Mouse (Mus musculus) heart, postnatal 25 days (tissue): ENCODE measurements at regions not wholly inside any gene's neighbourhood (a gene's known extent, or its start where the extent isn't known, plus 50 kb on each side); places are given as distances from the start of the nearest gene placed in this dataset.

ENCODE experiments used
- DNase-seq: peaks from one replicate; pipeline ENCODE4 v3.0.0; 2022; ENCODE audit warnings: low spot score
- intact Hi-C: fragments of 180-260 bp; cut with DNase I; formaldehyde crosslinking; loops from one replicate; pipeline ENCODE4 v1.15.1; 2025

DNA sequence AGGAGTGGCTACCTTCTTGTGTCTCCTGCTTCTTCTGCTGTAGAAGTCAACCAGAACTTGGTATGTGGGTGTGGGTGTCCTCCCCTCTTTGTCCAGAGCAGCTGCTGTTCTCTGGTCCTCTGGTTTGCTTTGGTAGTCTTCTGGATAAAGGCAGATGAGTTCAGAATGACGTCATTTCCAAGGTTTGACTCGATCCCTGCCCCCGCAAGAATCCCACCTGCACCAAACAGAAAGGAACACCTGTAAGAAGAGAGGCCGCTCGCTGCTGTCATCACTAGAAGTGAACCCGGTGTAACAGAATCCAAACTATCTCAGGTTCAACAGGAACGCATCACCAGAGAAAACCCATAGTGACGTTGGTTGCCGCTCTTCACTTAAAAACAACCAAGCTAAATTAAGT lies 205.0 kb downstream of the Bcl2l11 start:
- intact Hi-C loops: no loop called here
- DNase-seq: no peak

DNA sequence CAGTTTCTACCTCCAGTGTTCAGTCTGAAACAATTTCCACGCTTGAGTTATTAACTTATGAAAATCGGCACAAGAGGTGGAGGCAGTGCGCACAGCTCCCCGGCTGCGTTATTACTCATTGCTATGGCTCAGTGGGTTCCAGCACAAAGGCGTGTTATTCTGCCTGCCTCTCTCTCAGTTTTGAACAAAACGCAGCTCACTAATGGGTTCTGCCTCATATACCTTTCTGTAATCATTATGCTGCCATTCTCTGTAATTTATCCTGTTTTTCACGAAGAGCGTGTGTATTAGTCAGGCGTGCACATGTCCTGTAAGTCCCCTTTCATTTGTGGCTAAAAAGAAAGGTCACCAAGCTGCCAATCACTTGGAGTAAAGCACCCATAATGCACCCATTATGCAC lies 205.4 kb downstream of the Bcl2l11 start:
- no peak for DNase-seq
- intact Hi-C loops: no loop called here

DNA sequence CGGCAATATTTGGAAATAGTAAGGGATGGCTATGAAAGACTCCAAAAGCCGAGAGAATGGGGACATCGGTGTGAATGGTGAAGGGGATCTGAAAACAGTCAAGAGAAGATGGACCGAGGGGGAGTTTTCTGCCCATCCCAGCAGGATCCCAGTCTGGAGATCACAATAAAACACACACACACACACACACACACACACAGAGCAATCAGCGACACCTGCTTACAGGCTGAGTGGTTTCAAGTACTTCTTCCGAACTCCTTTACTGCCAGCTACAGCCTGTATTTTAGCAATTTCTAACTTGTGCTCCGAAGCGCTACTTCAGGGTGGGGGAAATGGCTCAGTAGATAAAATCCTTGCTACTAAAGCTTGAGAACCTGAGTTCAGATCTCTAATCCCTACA lies 205.8 kb downstream of the Bcl2l11 start:
- intact Hi-C loops: no loop called here
- no peak for DNase-seq

DNA sequence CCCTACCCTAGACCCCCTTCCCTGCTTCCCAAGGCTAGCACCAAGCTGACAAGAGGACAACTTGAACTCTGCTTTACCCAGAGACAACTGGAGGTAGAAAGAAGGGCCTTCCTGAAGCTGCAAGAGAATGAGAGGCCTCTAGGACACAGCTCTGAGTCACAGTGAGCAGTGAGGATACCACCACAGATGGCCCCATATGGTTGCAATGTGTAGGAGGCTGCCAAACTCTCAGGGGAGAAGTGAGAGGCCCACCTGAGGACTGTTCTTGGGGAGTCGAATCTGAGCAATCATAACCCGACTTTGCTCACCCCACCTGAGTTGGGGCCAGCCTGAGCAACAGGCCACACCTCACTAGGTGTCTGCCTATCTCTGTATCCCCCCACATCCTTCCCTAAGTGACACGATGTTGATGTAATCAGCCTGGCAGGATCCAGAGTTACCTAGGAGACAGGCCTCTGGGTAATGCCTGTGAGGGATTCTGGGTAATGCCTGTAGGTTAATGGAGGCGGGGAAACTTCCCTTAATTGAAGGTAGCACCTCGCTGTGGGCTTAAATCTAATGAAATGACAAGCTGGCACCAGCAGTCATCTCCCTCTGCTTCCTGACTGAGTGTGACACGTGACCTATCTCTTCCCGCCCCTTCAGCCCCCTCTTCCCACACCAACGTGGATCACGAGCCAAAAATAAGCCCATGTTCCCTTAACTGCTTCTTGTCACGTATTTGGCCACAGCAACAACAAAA lies 207.7 kb downstream of the Bcl2l11 start:
- DNase-seq: no peak
- intact Hi-C loops: no loop called here

DNA sequence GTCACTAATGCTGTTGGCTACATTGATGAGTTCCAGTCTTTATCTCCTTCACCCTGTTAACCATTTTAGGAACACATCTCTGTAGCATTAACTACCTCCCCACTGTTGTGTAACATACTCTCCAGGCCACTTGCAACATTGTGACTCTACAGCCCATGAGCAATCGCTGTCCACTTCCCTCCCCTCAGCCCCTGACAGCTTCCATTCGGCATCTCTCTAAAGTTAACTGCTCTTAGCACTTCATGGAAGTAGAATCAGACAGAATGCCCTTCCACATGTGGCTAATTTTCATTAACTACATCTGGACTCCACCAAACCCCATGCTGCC lies 208.3 kb downstream of the Bcl2l11 start:
- DNase-seq: no peak
- intact Hi-C loops: no loop called here

DNA sequence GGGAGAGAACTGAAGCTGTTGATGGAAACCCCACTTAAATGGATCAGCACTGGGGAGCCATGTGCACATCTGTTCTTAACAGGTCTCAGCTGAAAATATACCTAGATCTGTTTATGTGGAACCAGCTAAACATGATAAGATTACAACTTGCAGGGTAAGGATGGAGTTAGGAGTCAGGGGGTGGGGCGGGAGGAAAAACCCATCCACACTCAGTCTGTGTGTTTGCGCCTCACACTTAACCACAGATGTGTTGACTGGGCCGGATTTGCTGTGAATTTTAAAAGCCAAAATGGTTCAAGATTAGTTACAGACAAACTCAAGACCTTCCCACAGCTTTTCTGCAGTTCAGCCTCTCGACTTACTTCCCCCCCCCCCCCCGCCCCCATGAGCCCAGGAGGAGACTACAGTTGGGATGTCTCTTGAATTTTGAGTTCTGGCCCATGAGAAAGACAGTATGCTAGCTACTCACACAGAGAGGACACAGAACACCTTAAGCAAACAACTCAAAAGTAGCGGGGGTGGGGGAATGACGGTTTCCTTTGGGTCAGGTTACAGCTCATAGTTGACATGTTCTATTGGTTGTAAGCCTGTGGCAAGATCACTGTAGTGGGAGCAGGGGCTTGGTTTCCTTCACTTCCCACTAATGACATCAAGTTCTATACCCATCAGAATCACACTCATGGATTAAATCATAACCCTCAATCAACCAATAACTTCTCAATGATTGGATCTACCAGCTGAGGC lies 209.1 kb downstream of the Bcl2l11 start:
- DNase-seq: no peak
- intact Hi-C loops: no loop called here

DNA sequence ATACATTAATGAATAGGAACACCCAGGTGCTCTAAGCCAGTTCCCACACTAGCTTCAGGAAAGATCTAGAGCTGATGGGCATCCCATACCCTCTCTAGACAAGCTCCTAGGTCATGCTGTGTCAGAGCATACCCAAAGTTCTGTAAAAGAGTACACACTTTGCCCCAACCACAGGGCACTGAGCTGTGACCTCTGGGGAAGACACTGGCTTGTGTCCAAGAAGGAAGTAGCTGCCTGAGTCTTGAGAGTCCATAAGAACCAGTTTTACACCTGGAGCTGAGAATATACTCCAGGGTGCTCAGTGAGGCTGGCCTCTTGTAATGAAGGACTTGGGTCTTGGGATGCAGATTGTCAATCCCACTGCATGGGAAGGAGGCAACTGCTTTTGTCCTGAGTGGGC lies 211.4 kb downstream of the Bcl2l11 start:
- DNase-seq: no peak
- intact Hi-C loops: no loop called here

DNA sequence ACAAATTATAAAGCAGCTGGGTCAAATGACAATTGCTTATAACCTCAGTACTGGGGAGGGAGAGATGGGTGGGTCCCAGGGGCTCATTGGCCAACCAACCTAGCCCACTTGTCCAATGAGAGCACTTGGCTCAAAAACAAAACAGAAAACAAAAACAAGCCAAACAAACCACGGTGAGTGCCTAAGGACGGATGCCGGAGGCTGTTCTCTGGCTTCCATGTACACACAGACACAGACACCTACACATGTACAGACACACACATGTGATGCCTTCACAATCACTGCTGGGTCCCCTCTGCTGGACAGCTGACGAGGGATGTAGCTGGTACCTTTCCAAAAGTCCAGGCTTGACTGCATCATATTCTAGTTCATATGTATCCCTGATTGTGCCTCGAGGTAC lies 212.0 kb downstream of the Bcl2l11 start:
- DNase-seq: no peak
- intact Hi-C loops: no loop called here

DNA sequence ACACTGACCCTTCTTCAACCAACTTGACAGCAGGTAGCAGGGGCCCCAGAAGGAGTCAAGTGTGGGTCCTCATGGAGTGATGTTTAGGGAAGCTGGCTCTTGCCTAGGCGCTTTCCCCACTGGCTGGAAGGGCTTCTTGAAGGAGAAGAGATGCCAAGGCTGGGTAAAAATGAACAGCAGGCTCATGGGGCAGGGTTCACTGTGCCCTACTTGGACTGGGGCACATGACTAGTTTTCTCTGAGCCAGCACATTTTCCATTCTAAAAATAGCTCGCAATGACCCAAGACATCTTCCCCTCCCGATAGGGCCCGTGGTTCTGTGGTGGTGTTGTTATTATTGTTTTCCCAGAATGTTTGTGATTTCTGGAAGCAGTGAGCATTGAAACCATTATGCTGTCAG lies 212.6 kb downstream of the Bcl2l11 start:
- intact Hi-C loops: no loop called here
- DNase-seq: no peak

DNA sequence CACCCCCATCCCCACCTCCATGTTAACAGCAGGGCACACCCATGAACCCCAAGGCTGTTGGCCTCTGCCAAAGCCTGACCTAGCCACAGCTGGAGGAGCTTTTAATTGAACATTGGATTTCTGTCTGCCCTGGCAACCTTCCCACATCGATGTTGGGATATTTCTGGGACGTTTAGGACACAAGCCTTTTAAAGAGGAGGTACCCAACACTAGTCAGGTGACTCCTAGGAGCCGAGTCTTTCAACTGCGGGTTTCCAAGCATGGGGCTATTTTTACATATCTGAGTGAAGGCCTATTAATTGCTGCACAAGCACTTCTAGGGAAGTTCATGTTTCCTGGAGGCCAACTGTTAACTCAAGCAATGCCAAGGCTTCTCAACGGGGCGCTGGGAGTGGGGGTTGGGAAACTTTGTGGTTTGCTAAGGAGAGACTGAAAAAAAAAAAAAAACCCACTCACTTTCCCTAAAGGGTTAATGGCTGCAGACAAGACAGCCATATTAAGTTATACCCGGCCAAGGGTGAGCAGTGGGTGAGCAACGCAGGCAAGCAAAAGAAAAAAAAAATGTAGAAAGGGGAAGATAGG lies 213.3 kb downstream of the Bcl2l11 start:
- intact Hi-C loops: no loop called here
- DNase-seq: no peak

DNA sequence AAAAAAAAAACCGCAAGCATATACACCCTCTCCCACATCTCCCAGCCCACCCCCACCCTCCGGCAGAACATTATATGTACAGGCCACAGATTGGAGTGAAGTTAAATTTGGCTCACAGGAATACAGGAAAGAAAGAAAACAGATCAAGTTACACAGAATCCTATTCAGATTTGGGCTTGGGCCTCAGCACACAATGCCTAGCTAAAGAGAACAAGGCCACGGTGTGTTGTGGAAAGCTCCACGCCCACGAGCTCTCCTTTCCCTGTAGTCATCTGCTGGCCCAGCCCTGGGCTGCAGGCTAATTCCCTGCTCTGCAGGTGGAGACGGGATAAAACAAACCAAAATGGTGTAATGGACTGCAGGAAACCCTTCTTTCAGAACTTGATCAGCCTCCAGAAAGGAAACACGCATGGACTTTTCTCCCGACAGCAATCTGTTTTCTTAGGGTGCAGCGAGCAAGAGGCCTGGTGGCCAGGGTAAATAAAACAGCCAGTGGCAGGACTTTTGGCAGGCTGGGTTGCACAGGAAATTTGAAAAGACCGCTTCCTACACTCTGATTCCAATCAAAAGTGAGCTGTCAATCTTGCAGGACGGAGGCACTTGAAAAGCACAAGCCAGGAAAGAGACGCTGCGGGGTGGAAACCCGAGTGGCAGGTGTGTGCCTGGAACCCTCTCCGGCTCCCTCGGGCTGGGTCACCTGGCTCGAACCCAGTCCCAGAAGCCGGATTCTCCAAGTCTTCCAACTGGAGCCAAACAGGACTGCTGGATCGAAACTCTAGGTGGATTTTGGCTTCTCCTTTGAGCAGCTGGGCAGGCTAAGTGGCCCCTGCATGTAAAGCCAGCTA lies 214.0 kb downstream of the Bcl2l11 start:
- no peak for DNase-seq
- intact Hi-C loops: no loop called here

DNA sequence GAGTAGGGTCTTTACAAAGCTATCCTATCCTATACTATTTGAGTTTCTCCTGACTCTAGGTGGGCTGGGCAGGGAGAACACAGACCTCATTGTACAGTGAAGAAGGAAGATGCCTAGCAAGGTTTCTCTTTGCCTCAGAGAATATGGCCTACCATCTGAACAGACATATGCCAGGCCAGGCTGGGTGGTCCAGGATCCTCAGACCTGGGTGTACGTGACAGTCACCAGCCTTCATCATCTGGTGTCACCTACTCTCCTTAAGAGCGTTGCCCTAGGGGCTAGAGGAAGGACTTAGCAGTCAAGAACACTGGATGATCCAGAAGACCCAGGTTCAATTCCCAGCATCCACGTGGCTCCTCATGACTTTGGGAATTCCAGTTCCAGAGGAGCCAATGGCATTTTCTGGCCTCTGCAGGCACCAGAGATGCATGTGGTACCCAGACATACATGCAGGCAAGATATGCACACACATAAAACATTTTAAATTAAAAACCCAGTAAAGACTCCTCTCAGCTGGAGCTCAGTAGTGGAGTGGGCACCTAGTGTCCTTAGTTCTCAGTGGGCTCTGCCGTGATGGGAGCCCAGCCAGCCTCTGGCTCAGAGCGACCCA lies 214.9 kb downstream of the Bcl2l11 start:
- no peak for DNase-seq
- intact Hi-C loops: no loop called here

DNA sequence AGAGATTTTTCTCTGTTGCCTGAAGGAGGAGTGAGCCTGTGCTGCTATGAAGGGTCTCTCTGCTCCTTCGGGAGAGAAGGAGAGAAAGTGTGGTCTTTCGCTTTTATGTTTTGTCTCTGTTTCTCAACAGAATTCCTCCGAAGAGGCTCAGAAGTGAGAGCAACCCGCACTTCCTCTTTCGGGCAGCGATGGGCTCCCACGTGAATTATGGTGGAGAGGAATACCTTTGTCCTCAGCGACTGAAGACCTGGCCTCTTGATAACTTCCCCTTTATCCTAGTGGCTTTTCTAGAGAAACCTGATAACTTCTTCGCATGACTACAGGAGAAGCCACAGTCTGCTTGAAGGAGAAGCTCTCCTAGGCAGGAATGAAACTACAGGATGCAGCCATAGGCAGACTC lies 216.4 kb downstream of the Bcl2l11 start:
- DNase-seq: no peak
- intact Hi-C loops: no loop called here

DNA sequence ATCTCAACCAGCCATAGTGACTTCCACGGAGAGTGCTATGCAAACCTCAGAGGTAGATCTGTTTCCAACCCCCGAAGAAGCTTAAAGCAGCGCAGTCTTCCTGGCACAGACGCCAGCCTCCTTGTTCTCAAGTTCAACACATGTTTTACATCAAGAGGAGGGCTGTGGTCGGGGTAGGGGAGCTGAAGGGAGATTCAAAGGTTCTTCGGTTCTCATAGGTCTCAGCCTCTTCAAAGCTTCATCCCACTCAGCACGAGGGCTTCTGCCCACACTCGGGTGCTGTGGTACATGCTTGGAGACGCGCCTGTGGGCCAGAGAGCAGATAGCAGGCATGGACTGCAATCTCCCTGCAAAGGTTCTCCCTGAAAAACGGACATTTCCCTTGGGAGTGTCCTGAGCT lies 219.7 kb downstream of the Bcl2l11 start:
- no peak for DNase-seq
- intact Hi-C loops: no loop called here

DNA sequence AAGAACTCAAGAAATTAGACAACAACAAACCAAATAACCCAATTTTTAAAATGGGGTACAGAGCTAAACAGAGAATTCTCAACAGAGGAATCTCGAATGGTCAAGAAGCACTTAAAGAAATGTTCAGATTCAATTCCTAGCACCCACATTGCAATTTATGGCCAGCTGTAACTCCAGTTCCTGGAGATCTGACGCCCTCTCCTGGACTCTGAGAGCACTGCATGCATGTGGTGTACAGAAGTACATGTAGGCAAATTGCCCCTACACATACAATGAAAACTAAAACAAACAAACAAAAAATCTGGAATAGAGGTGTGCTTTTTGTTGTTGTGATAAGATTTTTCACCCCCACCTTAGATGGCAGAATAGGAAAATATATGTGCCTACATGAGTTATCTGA lies 222.7 kb downstream of the Bcl2l11 start:
- no peak for DNase-seq
- intact Hi-C loops: no loop called here

DNA sequence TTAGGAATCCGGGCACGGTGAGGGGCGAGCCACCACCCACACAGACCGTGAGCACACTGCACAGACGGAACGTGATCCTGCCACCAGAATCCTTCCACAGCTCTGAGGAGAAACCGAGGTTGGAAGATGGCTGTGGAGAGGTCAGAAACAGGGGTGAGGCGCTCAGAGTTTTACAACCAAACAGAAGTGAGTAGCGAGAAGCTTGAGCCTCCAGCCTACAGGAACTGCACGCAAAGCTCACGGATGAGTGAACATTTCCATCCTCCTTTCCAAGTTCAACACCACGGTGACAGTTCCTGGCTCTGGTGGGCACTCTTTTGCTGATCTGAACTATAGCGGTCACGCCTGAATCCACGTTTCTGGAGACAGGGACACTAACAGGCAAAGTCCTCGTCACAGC lies 225.6 kb downstream of the Bcl2l11 start:
- intact Hi-C loops: no loop called here

DNA sequence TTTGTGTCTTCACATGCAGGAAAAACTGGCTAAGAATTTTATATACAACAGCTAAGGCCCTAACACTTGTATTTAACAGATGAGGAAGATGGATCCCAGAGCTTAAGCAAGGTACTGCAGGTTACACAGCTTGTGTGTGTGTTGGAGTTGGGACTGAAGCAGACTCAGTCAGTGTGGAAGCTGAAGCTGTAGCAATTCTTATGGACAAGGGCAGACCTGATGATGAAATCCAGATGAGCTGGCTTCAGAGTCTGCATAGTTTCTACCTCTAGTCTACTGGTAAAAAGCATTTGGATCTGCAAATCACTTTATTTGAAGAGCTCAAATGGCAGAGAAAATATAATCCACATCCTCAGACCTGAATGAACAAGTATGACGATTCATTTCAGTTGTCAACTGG lies 226.7 kb downstream of the Bcl2l11 start:
- DNase-seq: no peak
- intact Hi-C loops: no loop called here

More for the DNA sequence above, 225.6 kb downstream of the Bcl2l11 start:
- DNase-seq: no peak

DNA sequence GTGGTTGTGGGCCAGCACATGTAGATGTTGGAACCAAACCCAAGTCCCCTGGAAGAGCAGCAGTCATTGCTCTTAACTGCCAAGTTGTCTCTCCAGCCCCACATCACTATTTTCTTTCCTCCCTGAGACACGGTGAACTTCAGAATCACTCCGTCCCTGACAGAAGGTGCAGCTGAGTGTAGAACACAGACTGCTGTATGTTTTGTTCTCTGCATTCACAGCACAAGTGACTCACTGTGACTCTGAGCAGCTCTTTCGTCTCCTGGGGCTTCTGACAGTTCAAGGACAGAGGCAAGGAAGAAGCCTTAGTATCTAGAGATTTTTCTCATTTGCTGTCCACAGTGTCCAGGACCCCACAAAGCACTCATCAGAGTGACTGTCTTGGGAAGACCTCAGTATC lies 227.6 kb downstream of the Bcl2l11 start:
- no peak for DNase-seq
- intact Hi-C loops: no loop called here

DNA sequence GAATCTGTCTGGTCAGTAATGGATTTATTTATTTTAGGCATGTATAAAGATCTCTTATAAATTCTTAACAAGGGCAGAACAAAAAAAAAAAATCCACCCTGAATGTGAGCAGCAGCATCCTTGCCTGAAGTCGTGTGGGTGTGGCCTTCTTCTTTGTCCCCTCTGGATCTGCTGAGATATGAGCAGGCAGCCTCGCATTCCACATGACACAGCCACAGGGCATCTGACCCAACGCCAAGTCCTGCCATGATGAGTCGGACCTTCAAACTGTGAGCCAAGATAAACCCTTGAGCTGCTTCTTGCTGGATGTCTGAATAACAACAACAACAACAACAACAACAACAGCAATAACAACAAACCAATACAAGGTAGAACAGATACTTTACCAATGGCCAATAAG lies 230.5 kb downstream of the Bcl2l11 start:
- no peak for DNase-seq
- intact Hi-C loops: no loop called here

DNA sequence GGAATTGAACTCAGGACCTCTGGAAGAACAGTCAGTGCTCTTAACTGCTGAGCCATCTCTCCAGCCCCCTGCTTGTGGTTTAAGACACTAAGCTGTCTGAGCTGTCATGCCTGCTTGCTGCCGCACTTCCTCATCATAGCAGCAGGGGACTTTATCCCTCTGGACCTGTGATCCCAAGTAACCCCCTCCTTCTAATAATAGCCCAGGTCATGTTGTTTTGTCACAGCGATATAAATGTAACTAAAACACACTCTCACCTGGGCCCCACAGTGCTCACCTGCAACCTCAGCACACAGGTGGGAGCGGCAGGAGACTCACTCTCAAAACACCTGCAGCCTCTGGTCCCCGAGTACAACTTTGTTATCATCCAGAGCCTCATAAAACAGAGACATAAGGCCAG lies 231.9 kb upstream of the Spdye4c start:
- DNase-seq: no peak
- intact Hi-C loops: no loop called here
